Mouse (Mus musculus): Measurements from ENCODE around the gene Ushbp1. TPM values are rescaled to one million over a fixed set of nuclear protein-coding genes. Genes with fewer than 3 reads are reported as not detected.

The Ushbp1 gene
- total RNA-seq, 2 experiments from 2014 or later, result 11.0 to 12.9 TPM

Other genes with a start within 250 kb of the Ushbp1 start
- gene Myo9b, start 123.1 kb downstream of the Ushbp1 start, total RNA-seq (2021), result 10 to 100 TPM; 12.7 to 15.0 TPM
- 1 to 10 TPM; 6.4 to 8.2 TPM for gene Haus8, start 122.9 kb downstream of the Ushbp1 start, total RNA-seq (2021)
- 10 to 100 TPM; 96.4 to 100.0 TPM for gene Use1, start 29.0 kb downstream of the Ushbp1 start, total RNA-seq (2021)
- 1 to 10 TPM; 5.9 to 7.5 TPM for gene Ocel1, start 24.5 kb downstream of the Ushbp1 start, total RNA-seq (2021)
- gene Nr2f6, start 13.8 kb downstream of the Ushbp1 start, total RNA-seq (2021), result 10 to 100 TPM; 16.0 to 21.5 TPM
- gene Babam1, start 1.1 kb upstream of the Ushbp1 start, total RNA-seq (2021), result 10 to 100 TPM; 61.3 to 66.5 TPM
- gene Ankle1, start 10.2 kb upstream of the Ushbp1 start, total RNA-seq (2021), result under 1 TPM; 0.78 to 0.86 TPM
- gene Abhd8, start 67.9 kb upstream of the Ushbp1 start, total RNA-seq (2021), result 10 to 100 TPM; 22.8 to 27.6 TPM
- 10 to 100 TPM; 44.0 to 45.2 TPM for gene Mrpl34, start 69.2 kb upstream of the Ushbp1 start, total RNA-seq (2021)
- 10 to 100 TPM; 28.3 to 31.8 TPM for gene Dda1, start 73.4 kb upstream of the Ushbp1 start, total RNA-seq (2021)
- 10 to 100 TPM; 14.4 to 16.2 TPM for gene Ano8, start 90.2 kb upstream of the Ushbp1 start, total RNA-seq (2021)
- gene Gtpbp3, start 92.3 kb upstream of the Ushbp1 start, total RNA-seq (2021), result 1 to 10 TPM; 7.5 to 8.5 TPM
- 10 to 100 TPM in 1 of 2 experiments, 1 to 10 TPM in 1; 7.7 to 11.7 TPM for gene Plvap, start 116.0 kb upstream of the Ushbp1 start, total RNA-seq (2021)
- under 1 TPM in 1 of 2 experiments, not detected in 1; 0.33 TPM for gene Ccdc194, start 129.9 kb upstream of the Ushbp1 start, total RNA-seq (2021)
- gene Bst2, start 141.7 kb upstream of the Ushbp1 start, total RNA-seq (2021), result 1 to 10 TPM; 8.6 to 9.3 TPM
- 10 to 100 TPM; 20.4 to 20.6 TPM for gene Mvb12a, start 147.1 kb upstream of the Ushbp1 start, total RNA-seq (2021)
- gene Tmem221, start 163.1 kb upstream of the Ushbp1 start, total RNA-seq (2021), result under 1 TPM in 1 of 2 experiments, not detected in 1; 0.21 TPM
- under 1 TPM in 1 of 2 experiments, not detected in 1; 0.18 TPM for gene Nxnl1, start 170.8 kb upstream of the Ushbp1 start, total RNA-seq (2021)
- 10 to 100 TPM; 29.9 to 50.8 TPM for gene Slc27a1, start 173.1 kb upstream of the Ushbp1 start, total RNA-seq (2021)
- gene Pgls, start 196.4 kb upstream of the Ushbp1 start, total RNA-seq (2021), result 10 to 100 TPM; 40.5 to 43.3 TPM
- gene Fam129c, start 201.8 kb upstream of the Ushbp1 start, total RNA-seq (2021), result under 1 TPM; 0.59 to 0.82 TPM
- gene Colgalt1, start 215.2 kb upstream of the Ushbp1 start, total RNA-seq (2021), result 10 to 100 TPM; 35.6 to 39.3 TPM